Mouse (Mus musculus) yolk sac, embryonic 10.5 days (tissue): ENCODE data around the gene Kifc5b.
"Not testable (repeated sequence)": the region's sequence is repeated elsewhere in the genome, so short reads cannot be mapped to it uniquely, and the experiment has no call there.

Experiments used
- DNase-seq: peaks from one replicate; pipeline ENCODE4 v3.0.0-alpha.2; 2017; ENCODE audit warnings: low spot score

Gene Kifc5b

GRCm38 (mm10) chr17:26916711-26917482, at the start of gene Kifc5b:
Kifc5b (plus strand) TSS chr17:26917091.
- DNase-seq, result peak; percentile 99

DNA sequence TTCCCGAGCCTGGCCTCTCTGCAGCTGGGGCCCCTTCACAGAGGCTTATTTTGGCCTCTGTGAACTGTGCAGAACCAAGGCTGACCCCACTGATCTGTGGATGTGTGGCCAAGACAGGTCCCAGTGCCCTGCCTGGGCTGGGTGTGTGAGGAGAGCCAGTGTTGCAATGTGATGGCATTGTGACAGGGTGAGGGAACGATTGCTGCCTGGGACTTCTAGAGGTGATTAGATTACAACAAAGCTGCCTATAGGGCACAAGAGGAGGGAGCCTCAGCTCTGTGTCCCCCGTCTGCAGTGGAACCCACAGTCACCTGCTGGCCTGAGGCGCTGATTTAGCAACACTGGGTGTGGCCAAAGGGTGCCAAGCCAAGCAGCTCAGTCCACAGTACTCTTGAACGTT, 48.1 kb upstream of the Kifc5b start:
- no peak for DNase-seq

GRCm38 (mm10) chr17:26872870-26873269, 44.0 kb upstream of the Kifc5b start:
- DNase-seq, result no peak

DNA sequence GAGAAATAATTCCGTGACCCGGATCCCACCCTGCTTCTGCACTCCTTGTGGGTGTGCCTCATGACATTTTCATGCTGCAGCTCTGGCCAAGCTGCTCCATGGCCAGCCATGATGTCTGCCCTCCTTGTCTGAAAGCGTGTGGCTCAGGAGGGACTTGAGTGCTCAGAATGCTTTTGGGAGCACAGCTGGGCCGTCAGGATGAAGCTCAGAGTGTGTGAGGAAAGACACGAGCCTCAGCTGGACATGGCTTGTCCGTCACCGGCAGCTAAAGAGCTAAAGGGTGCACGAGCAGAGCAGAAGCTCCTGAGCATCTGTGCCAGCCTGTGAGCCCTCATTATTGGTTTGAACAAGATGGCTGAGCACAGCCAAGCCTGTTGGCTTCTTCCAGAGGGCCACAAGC, 43.4 kb upstream of the Kifc5b start:
- no peak for DNase-seq

DNA sequence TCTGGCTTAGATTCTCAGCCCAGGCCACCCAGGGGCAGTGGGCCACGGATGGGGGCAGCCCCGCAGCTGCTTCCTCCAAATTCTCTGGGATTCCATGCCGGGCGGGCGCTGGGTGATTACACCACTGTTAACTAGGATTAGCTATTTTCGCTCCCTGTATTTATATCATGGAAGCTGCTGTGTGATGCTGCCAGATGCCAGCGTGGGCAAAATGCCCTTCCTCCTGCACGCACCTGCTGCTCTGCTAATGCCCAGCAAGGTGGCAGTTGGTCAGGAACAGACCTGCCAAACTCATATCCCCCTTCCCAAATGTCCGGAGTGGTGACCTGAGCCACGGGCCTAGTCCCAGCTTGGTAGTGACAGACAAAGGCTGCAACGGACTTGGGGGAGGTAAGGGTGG, 42.3 kb upstream of the Kifc5b start:
- DNase-seq, result no peak

- no peak for DNase-seq
Observed at GRCm38 (mm10) chr17:26877927-26878326, 39.0 kb upstream of the Kifc5b start.

DNA sequence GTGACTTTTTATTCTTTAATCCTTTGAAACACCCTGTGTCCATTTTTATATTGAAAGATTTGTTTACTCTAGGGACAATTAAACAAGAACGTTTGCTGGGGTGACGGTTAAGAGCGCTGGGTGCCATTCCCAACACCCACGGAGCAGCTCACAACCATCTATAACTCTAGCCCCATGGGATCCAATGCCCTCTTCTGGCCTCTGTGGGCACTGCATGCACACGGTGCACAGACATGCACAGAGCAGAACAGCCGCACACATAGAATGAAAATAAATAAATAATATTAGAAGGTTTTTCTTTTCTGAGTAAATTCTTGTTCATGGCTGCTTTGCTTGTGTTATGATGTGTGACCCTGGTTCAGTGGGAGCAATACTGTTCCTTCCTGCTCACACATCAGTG, 37.7 kb upstream of the Kifc5b start:
- DNase-seq, result no peak

DNA sequence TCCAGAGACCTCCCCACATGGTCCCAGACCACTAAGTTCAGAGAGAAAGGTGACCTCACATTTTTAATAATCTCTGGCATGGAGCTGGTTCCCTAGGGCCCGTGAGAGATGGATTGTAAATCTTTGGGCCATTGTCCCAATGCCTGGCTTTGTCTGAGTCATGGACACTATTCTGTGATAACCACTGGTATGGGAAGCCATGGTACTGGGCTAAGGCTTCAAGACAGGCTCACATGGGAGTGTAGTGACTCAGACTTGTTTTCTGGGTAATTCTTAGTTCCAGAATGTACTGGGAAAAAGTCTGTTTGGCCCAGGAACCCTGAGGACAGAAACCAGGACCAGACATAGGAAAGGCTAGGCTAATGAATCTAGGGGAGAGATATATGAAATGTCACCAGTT, 34.2 kb upstream of the Kifc5b start:
- no peak for DNase-seq

DNA sequence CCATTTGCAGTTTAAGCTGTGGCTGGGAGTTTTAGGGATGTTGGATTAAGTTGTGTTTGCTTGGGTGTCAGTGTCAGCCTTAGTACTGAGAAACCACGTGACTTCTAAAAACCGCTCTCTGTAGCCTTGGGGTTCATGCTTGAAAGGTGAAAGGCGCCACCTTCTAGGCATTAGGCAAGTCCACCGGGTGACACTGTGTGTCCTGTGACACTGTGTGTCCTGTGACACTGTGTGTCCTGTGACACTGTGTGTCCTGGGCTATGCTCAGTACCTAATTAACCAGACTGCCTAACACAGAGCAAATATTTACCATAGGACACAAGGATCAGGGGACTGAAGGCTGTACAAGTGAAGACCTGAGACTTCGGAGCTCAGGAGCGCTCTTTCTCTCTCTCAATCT, 33.3 kb upstream of the Kifc5b start:
- DNase-seq, result peak; percentile 59

DNA sequence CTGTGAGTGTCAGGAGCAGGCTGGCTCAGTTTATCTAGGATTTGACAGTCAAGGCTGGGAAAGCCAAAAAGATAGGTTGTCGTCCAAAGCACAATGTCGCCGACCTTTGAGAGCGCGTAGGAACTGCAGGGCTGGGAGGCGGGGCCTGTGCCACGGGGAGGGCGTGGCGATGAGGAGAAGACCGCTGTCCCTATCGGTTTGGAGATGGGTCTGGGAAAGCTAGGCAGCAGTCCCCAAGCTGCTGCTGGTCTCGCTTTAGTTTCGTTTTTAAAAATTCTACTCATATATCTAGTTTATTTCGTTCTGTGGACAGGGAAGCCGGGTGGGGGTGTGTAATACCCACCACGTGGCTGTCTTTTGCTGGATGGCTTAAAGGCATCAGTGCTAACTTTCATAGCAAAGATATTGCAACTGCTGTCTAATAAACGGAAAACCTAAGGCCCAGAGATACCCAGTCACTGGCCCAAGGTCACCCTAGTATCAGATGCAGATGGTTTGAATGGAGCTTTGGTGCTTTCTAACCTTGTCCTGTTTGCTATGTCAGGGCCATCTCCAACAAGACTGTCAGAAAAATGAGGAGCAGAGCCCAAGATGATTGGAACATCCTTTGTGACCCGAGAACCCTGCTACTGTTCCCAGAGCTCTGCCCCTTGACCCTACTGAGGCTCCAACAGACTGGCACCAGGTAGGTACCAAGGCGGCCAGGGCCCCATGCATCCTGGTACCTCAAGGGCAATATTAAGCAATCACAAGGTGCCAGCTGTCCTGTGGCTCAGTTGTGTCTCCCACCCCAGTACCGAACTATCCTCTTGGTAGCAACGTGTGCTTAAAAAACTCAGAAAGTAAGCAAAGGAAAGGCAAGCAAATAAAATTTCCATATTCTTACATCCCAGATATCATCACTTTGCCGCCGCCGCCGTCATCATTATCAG, 31.6 kb upstream of the Kifc5b start:
- peak; percentile 85 for DNase-seq

- peak; percentile 73 for DNase-seq
Observed at GRCm38 (mm10) chr17:26886047-26886749, 30.7 kb upstream of the Kifc5b start.

GRCm38 (mm10) chr17:26887926-26888325, 29.0 kb upstream of the Kifc5b start:
- no peak for DNase-seq

DNA sequence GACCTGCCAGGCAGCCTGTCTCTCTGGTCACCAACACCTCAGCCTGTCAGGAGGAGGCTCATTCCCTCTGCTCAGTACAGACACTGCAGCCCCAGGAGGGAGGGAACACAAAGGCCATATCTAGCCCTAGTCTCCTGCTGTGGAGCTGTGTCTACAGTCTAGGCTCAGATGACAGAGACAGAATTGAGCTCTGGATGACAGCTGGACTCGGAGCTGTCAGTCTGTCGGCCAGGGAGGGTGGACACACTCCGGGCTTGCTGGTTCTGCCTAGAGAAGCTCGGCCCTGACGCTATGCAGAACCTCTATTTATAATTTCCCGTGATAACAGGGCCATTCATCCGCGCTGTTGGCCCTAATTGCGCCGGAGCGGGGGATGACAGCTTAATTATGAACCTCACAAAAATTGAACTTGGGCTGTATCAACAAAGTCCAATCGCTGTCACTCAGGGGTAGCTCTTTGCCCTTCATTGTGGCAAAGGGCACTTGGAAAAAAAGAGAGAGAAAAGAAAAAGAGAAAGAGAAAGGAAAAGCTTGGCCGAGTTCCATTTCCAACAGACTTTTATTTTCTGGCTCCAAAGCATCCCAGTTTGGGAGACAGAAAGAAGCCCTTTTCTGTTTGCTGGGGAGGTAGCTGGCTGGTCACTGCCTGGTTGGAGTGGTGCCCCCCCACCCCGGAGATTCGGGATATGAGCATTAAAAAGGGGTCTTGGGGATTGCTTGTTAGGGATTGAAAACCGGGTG, 24.1 kb upstream of the Kifc5b start:
- no peak for DNase-seq

GRCm38 (mm10) chr17:26893492-26893891, 23.4 kb upstream of the Kifc5b start:
- DNase-seq, result no peak

DNA sequence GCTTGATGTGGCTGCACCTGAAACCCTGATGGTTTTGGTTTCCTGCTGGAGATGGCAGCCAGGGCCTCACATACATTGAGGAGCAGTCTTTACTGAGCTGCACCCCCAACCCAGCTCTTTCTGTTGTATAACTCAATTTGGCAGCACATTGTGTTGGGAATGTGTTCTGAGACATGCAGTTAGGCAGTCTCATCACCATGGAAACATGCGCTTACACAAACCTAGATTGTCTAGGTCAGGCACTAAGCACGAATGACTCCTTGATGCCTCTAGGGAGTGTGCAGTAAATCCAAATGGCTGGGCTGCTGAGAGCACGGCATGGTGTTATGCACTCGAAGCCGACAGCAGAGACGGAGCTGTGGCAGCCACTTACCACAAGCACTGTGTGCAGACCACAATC, 22.5 kb upstream of the Kifc5b start:
- DNase-seq, result no peak

- DNase-seq, result no peak
Observed at GRCm38 (mm10) chr17:26895578-26895977, 21.3 kb upstream of the Kifc5b start.

GRCm38 (mm10) chr17:26900916-26901315, 16.0 kb upstream of the Kifc5b start:
- DNase-seq, result no peak

GRCm38 (mm10) chr17:26904320-26904719, 12.6 kb upstream of the Kifc5b start:
- no peak for DNase-seq

DNA sequence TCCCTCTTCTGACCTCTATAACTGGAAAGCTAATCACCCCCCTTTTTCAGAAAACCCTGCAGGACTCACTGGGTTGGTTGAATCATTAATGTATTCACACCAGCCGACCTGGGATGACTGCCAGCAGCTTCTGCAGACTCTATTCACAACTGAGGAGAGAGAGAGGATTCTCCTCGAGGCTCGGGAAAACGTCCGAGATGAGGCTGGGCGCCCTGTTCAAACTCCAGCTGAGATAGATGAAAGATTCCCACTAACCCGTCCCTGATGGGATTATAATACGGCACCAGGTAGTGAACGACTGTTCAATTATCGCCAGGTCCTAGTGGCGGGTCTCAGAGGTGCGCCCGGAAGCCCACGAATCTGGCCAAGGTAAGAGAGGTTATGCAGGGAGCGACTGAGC, 9.4 kb upstream of the Kifc5b start:
- DNase-seq, result not testable (repeated sequence)

GRCm38 (mm10) chr17:26915248-26915647, 1.6 kb upstream of the Kifc5b start:
- DNase-seq, result no peak

GRCm38 (mm10) chr17:26917560-26917959, 669 bp downstream of the Kifc5b start:
- not testable (repeated sequence) for DNase-seq

GRCm38 (mm10) chr17:26918343-26918742, 1.5 kb downstream of the Kifc5b start:
- no peak for DNase-seq
